Mouse (Mus musculus) liver (tissue): Measurements from ENCODE around the gene Cdh23.

ENCODE experiments used
- DNase-seq: peaks from one replicate; pipeline ENCODE4 v3.0.0-alpha.2; 2020; ENCODE audit warnings: mixed read lengths

Cdh23 gene

GRCm38 (mm10) chr10:60279290-60279940 lies 416.9 kb downstream of the Cdh23 start:
- no peak for DNase-seq

- DNase-seq: no peak
Observed at GRCm38 (mm10) chr10:60278786-60279185, 417.5 kb downstream of the Cdh23 start.

DNA sequence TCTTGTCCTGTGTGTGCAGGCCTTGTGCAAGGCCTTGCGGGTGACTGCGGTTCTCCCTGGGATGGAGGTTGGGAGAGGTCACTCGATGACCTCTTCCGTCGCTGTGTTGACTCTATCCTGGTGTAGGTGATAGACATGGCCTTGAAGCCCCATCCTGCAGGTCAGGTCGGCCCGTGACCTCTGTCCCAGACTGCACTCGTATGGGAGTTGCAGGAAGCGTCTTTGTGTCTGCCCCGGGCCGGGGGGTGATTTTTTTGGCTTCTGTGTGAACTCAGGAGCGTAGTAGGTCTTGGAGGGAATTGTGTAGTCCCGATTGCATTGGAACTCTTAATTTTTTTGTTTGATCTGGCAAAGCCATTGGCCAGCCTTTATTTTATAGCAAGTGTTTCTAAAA lies 418.3 kb downstream of the Cdh23 start:
- DNase-seq: no peak

GRCm38 (mm10) chr10:60277207-60278005 lies 418.9 kb downstream of the Cdh23 start, which contains the start of gene Psap:
Psap (plus strand) TSS chr10:60277627.
- DNase-seq: peak; percentile 96

- DNase-seq: no peak
Observed at GRCm38 (mm10) chr10:60273382-60273781, 422.9 kb downstream of the Cdh23 start.

DNA sequence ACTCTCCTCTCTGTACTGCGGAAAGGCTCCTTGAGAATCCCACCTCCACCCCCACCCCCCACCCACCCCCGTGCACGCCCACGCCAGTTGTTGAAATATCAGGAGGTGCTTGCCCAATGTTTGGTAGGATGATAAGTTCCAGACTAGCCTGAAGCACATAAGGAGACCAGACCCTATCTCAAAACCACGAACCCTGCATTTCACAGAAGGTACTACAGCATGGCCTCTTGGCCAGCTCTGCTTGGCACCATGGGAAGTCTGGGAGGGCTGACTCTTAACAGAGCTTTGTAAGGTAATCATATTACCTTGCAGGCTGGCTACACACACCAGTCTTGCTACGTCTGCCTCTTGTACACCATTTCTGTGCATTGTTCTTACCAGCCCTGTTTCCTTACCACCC lies 424.0 kb downstream of the Cdh23 start:
- DNase-seq: no peak

DNA sequence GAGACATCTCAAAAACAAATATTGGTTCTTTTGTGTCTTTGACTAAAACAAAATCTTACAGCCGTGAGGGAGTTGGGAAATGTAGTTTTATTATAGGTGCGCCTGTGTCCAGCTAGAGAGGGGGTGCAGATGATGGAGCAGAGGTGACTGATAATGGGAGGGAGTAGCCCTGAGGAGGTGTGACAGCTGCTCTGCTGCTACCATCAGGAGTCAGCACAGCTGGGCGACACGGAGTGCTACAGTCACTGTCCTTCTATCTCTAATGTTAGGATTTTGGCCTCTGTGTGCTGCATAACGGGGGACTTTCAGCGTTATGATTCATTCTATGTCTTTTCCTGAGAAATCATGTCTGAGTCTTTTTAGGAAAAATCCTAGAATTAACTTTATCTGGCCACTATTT lies 425.3 kb downstream of the Cdh23 start:
- no peak for DNase-seq

GRCm38 (mm10) chr10:60269141-60270064 lies 426.9 kb downstream of the Cdh23 start:
- no peak for DNase-seq

- no peak for DNase-seq
Observed at GRCm38 (mm10) chr10:60268738-60269137, 427.6 kb downstream of the Cdh23 start.

DNA sequence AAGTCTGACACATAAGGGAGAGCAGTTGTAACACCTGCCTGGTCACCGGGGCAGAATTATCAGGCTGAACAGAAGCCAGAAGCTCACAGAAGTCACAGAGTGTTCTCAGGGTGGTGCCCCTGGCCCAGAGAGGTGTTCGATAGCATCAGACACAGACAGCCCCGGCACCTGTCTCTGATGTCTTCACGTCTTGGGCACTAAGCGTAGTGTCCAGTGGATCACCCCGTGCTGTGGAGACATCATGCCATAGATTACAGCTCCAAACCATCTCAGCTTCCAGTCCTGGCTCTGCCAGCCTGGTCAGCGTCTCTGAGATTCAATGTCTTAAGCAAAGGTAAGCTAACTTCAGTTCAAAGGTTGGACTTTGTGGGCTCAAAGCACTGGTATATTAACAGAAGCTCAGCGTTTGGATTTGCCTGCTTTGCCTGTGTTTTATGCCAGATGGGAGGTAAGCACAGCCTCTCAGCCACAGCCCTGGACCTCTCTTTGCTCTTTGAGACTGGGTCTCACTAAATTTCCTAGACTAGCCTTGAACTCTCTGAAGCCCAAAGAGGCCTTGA lies 429.4 kb downstream of the Cdh23 start:
- no peak for DNase-seq

DNA sequence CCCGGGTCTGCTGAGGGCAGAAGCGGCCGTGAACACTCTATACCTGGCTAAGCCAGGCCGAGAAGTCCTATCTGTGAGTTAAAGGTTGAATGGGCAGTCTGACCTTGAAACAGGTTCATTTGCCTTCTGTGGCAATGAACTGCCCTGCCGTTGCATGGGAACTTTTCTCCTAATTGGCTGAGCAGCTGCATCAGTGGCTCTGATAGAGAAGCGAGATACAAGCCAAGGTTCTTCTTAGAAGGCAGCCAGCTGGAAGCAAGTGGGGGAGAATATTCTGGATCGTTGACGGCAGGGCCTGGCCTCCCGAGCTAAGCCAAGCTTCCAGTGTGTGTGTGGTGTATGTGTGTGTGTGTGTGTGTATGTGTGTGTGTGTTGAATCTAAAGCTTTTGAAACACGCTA lies 431.0 kb downstream of the Cdh23 start:
- DNase-seq: no peak

DNA sequence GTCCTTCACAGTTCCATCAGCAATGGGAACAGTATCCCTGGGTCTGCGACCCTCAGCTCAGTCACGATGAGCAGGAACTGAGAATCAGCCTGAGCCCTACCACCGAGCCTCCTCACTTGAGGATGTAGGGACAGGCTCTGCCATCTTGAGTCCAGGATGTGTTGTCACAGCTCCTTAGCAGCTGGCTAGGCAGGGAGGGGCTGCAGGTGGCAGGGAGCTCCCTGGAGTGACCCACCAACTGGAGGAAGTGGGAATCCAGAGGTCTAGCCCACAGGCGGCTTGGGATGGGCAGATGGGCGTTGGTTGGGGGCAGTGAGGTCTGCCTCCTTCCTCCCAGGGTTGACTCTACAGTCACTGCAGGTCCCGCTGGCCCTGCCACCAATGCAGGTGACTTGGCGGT lies 432.9 kb downstream of the Cdh23 start:
- no peak for DNase-seq

GRCm38 (mm10) chr10:60262386-60262785 lies 433.9 kb downstream of the Cdh23 start:
- peak; percentile 72 for DNase-seq

- no peak for DNase-seq
Observed at GRCm38 (mm10) chr10:60261530-60261929, 434.8 kb downstream of the Cdh23 start.

- no peak for DNase-seq
Observed at GRCm38 (mm10) chr10:60260557-60261294, 435.6 kb downstream of the Cdh23 start.

- peak; percentile 59 for DNase-seq
Observed at GRCm38 (mm10) chr10:60257261-60257825, 438.9 kb downstream of the Cdh23 start.

- no peak for DNase-seq
Observed at GRCm38 (mm10) chr10:60256088-60256487, 440.2 kb downstream of the Cdh23 start.
